ENCODE assay signal across 27 mouse cellular contexts in genomic region chr10:119628656-119629055, GRCm38 (mm10).
DNase-seq lines count a peak whose midpoint lies in the region; ATAC-seq and TF ChIP-seq lines count a peak whose summit lies in the region.
"Had no signal": no experiment of that assay in that cellular context is flagged by ENCODE, and none has a peak within 500 bp of the region (broad histone marks: within the 10 kb centered on the region; RNA-seq: fewer than 3 reads in every experiment).

No protein-coding gene starts in this region.

- no peak for TF ChIP-seq CTCF in Patski (IDR thresholded peaks at IDR 0.05)

- H3K4me2 ChIP-seq in kidney, embryonic 15.5 days, result no peak overlapping the region
- H3K4me2 ChIP-seq: embryonic facial prominence, embryonic 13.5 days; embryonic facial prominence, embryonic 15.5 days; forebrain, embryonic 12.5 days had no signal

- 52% methylated on average over 4 of the region's 4 CpGs for WGBS in heart, embryonic 10.5 days
- 31% methylated on average over 4 of the region's 4 CpGs for WGBS in kidney, embryonic 15.5 days

- peak; percentile 18; the same call in 1 of the 2 replicates for ATAC-seq in frontal cortex, adult (ENCODE audit: low TSS enrichment)
- ATAC-seq in kidney, embryonic 15.5 days (replicated peaks; ENCODE audit: low FRiP score), result peak; percentile 80; the same call in 1 of the 2 replicates
- ATAC-seq in Patski, result peak; percentile 45
- ATAC-seq: CD4-positive, CD25-positive, alpha-beta regulatory T cell, adult 4 months; forebrain, embryonic 14.5 days had no signal

- H3K27ac ChIP-seq in heart, embryonic 10.5 days, result 0 out of 2 replicates have a peak overlapping the region, but pooled peaks have one; percentile 42
- no peak overlapping the region for H3K27ac ChIP-seq in kidney, embryonic 15.5 days
- H3K27ac ChIP-seq: embryonic facial prominence, embryonic 13.5 days; embryonic facial prominence, embryonic 15.5 days; forebrain, embryonic 10.5 days; forebrain, embryonic 12.5 days had no signal

- H3K4me1 ChIP-seq in heart, embryonic 10.5 days, result peaks cover 14% of the 10 kb centered on the region
- H3K4me1 ChIP-seq in kidney, embryonic 15.5 days, result peaks cover 36% of the 10 kb centered on the region
- H3K4me1 ChIP-seq: embryonic facial prominence, embryonic 13.5 days; embryonic facial prominence, embryonic 15.5 days; forebrain, embryonic 12.5 days had no signal

- POLR2A ChIA-PET in Patski (lab: Charles Lee), result no interaction called here

- no peaks in the 10 kb centered on the region for H3K27me3 ChIP-seq in heart, embryonic 10.5 days (ENCODE audit: insufficient read depth, poor library complexity, severe bottlenecking)
- no peaks in the 10 kb centered on the region for H3K27me3 ChIP-seq in kidney, embryonic 15.5 days
- H3K27me3 ChIP-seq in Patski, result no peaks in the 10 kb centered on the region
- H3K27me3 ChIP-seq: CH12.LX; embryonic facial prominence, embryonic 13.5 days; embryonic facial prominence, embryonic 15.5 days; forebrain, embryonic 12.5 days had no signal

- H3K9me3 ChIP-seq in heart, embryonic 10.5 days, result no peaks in the 10 kb centered on the region
- no peaks in the 10 kb centered on the region for H3K9me3 ChIP-seq in kidney, embryonic 15.5 days (replicated peaks)
- H3K9me3 ChIP-seq: embryonic facial prominence, embryonic 13.5 days; embryonic facial prominence, embryonic 15.5 days; forebrain, embryonic 10.5 days; forebrain, embryonic 12.5 days had no signal

- CTCF ChIA-PET in Patski (lab: Charles Lee), result no interaction called here

- no peak overlapping the region for H3K4me3 ChIP-seq in heart, embryonic 10.5 days
- H3K4me3 ChIP-seq in kidney, embryonic 15.5 days (replicated peaks), result no peak overlapping the region
- H3K4me3 ChIP-seq: embryonic facial prominence, embryonic 13.5 days; embryonic facial prominence, embryonic 15.5 days; erythroblast, embryonic 14.5 days; forebrain, embryonic 10.5 days; forebrain, embryonic 12.5 days had no signal

- intact Hi-C loops in heart, postnatal 36 days (cut with DNase I), result no loop called here

- H3K36me3 ChIP-seq in heart, embryonic 10.5 days, result no peaks in the 10 kb centered on the region
- no peaks in the 10 kb centered on the region for H3K36me3 ChIP-seq in kidney, embryonic 15.5 days
- H3K36me3 ChIP-seq: embryonic facial prominence, embryonic 13.5 days; embryonic facial prominence, embryonic 15.5 days; forebrain, embryonic 10.5 days; forebrain, embryonic 12.5 days; G1E had no signal

- in situ Hi-C loops in Patski (cut with MboI; ENCODE audit: low pct_unique_long_range_greater_than_20kb), result no loop called here

- no peak for DNase-seq in frontal cortex, postnatal 14 days (ENCODE audit: low spot score in 2 of 2)
- DNase-seq in heart, embryonic 10.5 days (ENCODE audit: low spot score), result no peak
- DNase-seq in heart, postnatal 36 days, result no peak
- no peak for DNase-seq in kidney, postnatal 14 days
- no peak for DNase-seq in Patski (ENCODE audit: low read depth, low spot score)
- DNase-seq: adrenal gland, adult 2 months; adrenal gland, postnatal 10 days; adrenal gland, postnatal 25 days; B cell, adult 2 months; cerebellum, adult 11 months; cerebellum, adult 18-20 months; cerebellum, adult 8-10 months; cerebellum, adult 9-11 months; cerebellum, postnatal 14 days; cerebellum, postnatal 36 days; embryo, embryonic 11 days had no signal

- H3K9ac ChIP-seq in kidney, embryonic 15.5 days, result no peak overlapping the region
- H3K9ac ChIP-seq: embryonic facial prominence, embryonic 13.5 days; embryonic facial prominence, embryonic 15.5 days; forebrain, embryonic 12.5 days had no signal

Comparison
In these comparisons a context has a peak if more than half of its experiments do, and no peak if none do; other contexts are left out.
1. ATAC-seq: peak in every context shown above with its lines; median percentile 80 in kidney, embryonic 15.5 days; 45 in Patski; 18 in frontal cortex, adult.